Mouse (Mus musculus): ENCODE data around the gene App.

Gene App

DNA sequence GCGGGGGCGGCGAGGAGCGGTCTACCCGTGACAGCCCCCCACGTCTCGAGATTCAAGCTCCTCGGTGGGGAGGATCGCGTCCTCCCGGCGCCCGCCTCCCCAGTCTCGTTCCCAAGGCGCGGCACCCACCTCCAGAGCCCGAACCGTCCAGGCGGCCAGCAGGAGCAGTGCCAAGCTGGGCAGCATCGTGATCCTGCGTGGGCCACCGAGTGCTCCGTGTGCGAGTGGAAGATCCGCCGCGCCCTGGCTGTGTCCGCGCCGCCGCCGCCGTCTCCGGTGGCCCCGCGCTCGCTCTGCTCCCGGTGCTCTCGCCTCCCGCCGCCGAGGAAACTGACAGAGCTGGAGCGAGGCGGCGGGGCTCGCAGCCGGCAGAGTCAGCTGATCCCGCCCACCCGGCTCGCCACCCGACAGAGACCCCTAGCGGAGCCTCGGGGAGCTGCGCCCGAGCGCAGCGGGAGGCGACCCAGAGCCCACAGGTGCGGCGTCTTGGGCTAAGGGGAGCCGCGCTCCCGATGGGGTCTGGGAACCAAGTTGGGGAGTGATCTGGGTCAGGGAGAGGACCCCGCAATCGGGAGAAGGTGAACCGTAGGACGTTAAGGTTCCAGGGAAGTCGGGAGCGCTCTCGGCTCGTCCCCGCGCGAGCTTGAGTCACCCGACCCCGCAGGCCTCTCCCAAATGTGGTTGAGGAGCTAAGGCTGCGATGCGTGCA lies at the start of gene App:
TSS of gene App (minus strand) at position 394 of the 709 bp plus-strand sequence.
- peak; percentile 93 to 95 for DNase-seq (ENCODE audit: low spot score in 2 of 2)

DNA sequence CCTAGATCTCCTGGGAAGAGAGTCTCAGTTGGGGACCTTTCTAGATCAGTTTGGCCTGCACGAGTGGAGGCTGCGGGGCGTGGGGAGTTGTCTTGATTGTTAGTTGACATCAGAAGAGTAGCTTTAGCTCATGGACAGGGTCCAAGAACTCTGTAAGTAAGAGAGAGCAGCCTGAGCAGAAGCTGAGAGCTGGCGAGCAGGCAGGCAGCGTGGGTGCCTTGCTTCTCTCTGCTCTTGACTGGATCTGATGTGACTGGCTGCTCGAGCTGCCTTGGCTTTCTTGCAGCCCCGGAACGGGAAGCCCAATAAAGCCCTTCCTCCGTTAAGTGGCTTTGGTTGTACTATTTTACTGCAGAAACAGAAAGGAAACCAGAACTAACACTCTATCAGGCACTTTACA lies 42.3 kb upstream of the App start:
- peak; percentile 40 to 52 for DNase-seq (ENCODE audit: low spot score in 2 of 2)

DNA sequence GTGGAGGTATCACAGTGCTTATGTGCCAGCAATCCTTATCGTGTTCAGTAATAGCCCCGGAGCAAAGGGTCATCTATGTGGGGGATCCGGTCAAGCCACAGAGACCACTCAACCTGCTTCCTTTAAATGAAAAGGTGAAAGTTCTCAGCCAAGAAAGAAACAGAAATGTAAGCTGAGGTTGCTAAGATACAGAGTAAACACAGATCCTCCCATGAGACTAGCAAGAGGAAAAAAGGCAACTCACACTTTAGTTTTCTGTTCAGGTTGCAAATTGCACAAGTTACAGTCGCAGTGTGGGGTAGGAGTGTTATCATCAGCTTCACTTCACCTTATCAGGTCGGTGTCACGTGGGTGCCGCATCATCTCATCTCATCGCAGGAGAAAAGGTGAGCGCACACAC lies 41.6 kb upstream of the App start:
- DNase-seq (ENCODE audit: low spot score in 2 of 2) = no peak

DNA sequence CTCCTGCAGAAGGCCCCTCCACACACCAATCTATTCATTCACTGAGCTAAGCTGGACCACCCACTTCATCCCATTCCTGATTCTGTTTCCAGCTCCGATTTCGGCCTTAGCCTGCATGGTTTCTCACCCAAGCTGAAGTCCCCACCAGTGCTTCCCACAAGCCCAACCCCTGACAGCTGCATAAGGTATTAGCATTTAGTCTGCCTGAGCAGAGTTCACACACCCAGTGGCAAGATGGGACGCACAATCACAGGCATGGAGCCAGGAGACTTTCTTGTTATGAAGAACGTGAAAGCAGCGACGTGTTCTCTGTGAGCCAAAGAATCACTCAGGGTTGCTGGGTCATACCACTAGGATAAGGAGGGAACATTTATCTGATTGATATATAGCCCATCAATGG lies 22.1 kb upstream of the App start:
- DNase-seq (ENCODE audit: low spot score in 2 of 2) = no peak

DNA sequence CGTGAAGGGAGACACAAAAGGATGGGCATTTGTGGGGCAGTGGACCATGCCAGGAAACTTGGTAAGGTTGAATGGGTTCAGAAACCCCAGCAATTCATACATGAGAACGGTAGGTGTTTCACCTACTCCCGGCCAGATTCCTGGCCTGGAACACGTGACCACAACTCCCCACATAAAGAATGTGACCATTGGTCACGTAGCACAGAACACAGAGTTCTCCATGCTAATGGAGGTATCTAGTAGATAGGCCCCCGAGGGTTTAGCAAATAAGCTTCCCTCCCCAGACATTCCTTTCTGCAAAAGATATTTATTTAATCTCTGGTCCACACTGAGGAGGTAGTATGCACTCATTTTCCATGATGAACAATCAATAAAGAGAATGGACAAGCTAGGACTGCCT lies 21.6 kb upstream of the App start:
- no peak for DNase-seq (ENCODE audit: low spot score in 2 of 2)

DNA sequence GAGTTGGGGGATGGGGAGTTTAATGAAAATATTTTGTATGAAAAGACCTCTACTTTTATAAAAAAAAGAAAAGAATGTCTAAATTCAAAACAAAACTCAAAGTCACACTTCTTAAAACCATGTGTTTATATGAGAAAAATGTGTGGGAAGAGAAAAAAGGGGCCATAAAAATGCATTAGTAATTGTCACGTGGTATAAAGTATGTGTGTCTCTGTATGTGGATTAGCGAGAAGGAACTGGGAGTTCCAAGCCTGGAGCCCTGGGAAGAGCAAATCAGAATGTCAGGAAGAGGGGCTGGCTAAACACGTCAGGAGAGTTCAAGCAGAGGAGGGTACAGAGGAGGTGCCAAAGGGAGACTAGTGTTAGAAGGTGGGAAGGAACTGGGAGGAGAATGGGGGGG lies 7.9 kb upstream of the App start:
- no peak for DNase-seq (ENCODE audit: low spot score in 2 of 2)

DNA sequence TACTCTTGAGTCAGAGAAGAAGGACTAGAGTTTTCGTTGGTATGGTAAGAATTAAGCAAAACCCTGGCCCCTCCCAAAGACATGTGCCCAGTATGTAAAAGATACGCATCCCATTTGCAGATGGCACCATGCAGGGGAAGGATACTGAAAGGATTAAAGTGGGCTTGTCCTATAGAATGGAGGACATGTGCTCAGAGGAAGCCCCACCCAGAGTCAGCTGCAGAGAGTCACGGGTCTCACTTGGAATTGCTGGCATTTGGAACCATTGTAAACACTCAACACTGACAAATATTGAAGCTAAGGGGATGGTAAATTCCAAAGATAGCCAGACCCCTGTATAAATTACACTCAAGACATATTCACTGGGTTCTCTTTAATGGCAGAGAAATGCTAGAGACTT lies 7.1 kb upstream of the App start:
- DNase-seq (ENCODE audit: low spot score in 2 of 2) = no peak

DNA sequence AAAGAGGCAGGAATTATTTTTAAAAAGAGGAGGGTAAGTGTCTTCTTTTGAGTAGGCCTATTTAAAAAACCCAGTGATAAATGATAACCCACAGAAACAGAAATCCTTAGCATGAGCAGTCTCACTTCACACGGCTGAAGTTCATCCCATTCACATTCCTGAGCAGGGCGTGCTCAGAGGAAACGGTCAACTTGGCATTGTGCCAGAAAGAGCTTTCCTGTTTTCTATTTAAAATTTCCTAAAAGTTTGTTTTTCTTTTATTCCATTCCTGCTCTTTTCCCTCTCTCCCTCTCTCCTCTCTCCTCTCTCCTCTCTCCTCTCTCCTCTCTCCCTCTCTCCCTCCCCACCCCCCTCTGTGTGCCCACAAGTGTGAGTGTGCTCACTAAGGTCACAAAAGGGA lies 3.1 kb upstream of the App start:
- DNase-seq (ENCODE audit: low spot score in 2 of 2) = no peak

DNA sequence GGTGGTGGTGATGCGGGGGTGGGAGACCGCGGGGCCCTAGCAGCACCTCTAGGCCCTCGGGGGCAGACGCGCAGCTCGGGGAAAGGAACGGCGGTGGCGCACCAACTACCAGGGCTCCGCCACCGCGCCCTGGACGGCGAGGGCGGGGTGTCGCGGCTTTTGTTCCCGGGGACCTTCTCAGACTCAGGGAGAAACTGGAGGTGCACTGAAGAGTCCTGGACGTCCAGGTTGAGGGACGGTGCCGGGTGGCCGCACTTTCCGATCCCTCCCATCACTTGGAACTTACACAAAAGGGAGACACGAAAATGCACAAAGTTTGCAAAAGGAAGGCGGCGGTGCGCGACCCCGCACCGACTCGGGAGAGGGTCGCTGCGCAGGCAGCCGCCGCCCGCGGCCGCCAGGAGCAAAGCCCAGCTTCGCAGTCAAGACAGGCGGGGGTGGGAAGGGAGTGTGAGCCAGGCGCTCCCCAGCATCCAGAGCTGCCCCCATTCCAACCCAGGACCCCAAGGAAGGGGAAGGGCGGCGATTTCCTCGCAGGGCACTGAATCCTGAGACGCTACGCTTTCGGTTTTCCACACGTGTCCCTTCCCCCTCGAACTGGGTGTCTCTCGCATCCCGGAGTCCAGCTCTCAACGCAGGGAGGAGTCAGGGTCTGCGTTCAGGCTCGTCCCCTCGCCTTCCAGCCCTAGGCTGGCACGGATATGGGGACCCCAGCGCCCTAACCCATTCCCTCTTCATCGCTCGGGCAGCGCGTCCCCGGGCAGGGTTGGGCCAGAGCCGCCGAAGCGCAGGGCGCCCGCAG lies 794 bp downstream of the App start:
- peak; percentile 65 to 67 for DNase-seq (ENCODE audit: low spot score in 2 of 2)

DNA sequence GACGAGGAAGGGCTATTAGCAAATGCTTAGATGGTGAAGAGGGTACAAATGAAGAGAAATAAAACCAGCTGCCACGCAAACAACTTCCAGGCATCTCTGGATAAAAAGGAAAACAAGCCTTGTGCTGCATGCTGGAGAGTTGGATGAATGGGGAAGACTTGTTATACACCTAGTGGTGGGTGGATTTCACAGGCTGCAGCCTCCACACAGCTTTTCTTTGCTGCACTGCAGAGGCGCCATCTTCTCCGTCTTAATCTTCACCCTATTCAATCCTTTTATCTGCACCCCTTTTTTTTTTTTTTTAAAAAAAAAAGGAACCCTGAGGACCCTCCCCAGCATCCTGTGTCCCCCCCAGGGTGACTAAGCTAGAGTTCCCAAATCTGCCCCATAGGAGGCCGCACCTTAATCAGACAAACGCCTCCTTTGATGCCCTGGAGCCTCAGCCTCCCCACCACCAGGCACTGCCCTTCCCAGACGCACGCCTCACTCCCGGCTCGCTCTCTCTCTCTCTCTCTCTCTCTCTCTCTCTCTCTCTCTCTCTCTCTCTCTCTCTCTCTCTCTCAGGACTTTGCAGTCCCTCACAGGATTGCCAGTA lies 1.5 kb downstream of the App start:
- peak; percentile 74 to 79 for DNase-seq (ENCODE audit: low spot score in 2 of 2)

DNA sequence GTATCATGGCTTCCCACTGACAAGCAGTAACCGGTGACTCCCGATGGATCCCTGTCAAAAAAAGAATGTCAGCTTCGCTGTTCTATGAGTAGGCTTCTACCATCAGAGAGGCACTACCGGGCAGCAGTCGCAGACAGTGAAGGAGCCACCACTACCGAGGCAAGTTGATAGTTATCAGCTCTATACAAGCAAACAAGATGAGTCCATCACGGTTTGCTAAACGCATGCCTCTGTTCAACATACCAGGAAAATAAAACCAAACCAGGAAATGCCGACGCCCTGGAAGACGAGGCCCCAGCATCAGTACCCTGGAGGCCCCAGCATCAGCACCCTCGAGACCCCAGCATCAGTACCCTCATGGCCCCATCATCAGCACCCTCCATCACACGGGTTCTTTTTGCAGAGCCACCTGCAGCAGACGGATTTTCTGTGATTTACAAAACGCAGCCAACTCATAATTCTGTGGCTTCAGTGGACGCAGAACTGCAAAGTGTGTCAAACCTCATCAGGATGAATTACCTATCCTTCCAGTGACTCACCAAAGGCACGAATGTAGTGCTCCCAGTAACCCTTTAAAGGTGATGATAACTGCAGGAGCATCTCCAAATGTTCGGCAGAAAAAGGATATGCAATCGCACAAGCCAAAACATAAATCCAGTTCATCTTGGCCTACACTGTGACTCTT lies 2.6 kb downstream of the App start:
- DNase-seq (ENCODE audit: low spot score in 2 of 2) = no peak

DNA sequence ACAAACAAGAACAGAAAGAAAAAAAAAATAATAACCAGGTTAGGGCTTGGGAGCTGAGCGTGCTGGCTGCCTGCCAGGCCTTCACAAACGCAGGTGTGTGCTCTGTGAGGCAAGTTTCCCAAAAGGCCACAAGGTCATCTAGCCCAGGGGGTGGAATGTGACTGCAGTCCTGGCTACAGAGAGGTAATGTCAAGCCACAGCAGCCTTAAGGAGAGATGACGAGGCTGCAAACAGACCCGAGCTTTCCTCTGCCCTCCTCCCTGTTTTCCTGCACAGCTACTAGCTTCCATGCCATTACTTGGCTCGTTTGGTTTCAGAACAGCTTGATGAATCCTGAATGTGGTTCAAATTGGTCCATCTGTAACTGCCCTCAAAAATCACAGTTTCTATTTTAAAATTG lies 4.7 kb downstream of the App start:
- DNase-seq (ENCODE audit: low spot score in 2 of 2) = no peak

DNA sequence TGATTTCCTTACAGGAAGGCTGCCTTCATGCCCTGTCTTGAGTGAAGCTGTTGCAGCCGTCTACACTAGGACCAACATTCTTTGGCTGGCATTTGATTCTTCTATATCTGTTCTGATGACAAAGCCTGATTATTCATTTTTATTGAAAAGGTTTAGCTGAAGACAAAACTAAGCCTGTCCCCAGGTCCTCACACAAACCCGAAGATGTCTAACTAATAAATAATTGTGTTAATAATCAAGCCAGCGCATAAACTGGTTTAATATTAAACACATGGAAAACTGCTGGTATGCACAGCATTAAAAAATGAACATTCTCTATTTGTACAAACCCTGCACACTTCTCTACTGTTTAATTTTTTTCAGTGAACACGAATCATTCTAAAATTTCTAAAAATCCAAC lies 7.4 kb downstream of the App start:
- no peak for DNase-seq (ENCODE audit: low spot score in 2 of 2)

DNA sequence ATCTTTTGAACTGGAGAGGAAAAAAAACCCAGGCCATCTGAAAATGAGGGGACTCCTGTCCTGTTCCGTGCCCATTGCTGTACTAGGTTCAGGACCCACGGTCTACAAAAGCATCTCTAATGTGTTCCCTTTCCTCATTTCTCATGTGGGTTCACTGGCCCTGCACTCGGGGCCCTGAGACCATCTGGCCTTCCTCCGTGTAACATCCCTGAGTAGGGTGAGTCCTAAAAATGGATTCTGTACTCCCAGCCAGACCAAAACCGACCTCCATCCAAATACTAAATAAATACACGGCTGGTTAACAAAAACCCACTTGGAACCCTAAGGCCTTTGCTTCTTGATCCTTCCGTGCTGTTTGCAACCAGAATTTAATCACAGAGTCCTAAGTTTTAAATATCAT lies 7.9 kb downstream of the App start:
- no peak for DNase-seq (ENCODE audit: low spot score in 2 of 2)

DNA sequence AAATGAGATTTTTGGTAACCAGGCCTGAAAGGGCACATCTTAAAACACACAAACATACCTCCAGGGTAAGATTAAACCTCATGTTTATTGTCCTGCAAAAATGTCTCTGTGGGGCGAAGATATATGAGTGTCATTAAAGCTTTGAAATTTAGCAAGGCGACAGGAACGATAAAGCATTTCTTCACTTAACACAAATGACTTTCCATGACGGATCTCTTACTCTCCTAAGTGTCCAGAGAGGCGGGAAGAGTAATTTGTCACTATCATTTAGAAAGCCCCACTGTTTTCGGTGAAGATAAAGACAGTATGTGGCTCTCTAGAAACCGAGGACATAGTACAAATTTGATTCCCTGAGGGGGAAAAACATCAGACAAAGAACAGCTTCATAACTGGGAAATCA lies 8.4 kb downstream of the App start:
- no peak for DNase-seq (ENCODE audit: low spot score in 2 of 2)

DNA sequence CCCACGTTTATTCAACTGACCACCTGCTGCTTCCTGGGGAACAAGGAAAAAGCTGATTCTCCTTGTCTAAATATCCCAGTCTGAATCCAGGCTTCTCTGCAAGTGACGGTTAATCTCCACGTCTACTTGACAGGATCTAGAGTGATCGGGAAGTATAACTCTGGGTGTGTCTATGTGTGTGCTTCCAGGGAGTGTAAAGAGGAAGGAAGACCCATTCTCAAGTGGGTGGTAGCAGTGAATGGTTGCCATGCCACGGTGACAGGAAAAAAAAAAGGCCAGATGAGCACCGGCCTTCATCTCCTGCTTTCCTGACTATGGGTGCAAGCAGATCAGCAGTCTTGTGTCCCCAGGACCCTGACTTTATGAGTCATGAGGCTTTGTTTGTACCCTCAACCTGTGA lies 10.8 kb downstream of the App start:
- DNase-seq (ENCODE audit: low spot score in 2 of 2) = no peak

DNA sequence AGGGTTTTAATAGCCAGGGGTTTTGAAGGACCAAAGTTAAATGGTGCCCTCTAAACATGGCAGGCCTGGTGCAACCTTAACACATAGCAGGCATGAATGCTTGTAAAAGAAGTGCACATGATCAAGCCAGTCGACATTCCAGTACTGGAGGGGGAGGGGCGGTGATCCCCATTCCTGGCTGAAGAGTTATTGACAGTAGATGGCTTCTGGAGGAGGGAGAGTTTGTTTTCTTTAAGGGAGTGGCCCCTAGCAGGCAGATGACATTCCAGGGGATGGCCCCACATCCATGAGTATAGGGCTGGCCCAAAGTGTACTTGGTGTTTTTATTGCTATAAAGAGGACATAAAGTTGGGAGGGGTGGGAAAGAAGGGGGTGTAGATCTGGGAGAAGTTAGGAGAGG lies 13.4 kb downstream of the App start:
- DNase-seq (ENCODE audit: low spot score in 2 of 2) = no peak

DNA sequence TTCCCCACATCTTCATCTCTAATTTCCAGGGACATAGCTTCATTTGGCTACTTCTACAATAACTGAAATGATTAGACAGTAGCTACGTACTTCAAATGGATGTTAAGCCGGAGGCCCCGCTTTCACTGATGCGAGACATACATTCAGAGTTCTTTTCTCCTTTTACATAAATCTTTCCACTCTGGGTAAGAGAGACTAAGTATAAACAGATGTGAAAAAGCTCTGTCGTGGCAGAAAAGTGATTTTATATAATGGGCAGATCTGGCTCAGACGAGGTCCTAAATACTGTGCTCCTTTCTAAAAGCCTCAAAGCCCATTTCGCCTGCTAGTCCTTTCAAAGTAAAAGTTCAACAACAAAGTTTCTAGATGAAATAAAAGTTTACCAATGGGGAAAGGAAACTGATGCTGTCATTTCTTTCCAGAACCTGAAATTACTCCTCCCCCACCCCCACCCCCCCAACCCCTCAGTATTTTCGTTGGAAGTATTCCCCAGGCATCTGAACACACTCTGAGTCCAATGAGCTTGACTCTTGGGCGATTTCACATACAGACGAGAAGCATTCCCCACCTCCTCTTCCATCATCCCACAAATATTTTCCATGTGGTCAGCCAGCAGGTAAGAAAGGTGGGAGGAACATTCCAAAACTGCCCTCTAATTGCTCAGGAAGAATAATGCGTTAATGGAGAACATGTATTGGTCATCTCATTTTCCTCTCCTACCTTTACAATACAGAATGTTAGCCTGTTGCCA lies 15.6 kb downstream of the App start:
- DNase-seq (ENCODE audit: low spot score in 2 of 2) = no peak

DNA sequence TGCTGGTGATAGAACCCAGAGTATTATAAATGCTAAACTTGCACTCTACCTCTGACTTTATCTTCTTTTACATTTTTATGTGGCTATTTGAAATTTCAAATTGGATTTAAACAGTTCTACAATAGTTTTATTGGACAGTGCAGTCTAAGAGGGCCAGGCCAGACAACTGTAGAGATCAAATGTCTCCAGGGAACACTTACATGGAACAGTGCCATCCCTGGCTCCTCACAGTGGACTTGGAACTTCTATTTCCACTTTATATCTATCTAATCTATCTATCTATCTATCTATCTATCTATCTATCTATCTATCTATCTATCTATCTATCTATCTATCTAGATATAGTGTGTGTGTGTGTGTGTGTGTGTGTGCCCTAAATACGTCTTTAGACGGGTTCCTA lies 16.4 kb downstream of the App start:
- DNase-seq (ENCODE audit: low spot score in 2 of 2) = peak in 1 of 2 experiments; percentile 15

DNA sequence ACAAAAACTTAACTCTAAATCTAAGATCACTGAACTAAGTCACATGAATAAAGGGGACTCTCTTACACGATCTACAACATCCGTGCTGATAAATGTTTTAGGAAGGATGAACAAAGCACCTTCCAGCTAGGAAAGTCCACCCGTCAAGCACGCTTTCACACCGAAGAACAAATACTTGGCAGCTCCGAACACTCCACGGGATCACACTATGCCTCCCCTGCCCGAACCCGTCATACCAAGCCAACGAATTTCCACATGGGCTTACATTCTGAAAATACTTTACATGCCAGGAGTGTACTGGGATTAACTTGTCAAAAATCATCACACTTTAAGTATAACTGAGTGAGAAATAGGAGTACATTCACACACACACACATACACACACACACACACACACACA lies 17.7 kb downstream of the App start:
- DNase-seq (ENCODE audit: low spot score in 2 of 2) = no peak

DNA sequence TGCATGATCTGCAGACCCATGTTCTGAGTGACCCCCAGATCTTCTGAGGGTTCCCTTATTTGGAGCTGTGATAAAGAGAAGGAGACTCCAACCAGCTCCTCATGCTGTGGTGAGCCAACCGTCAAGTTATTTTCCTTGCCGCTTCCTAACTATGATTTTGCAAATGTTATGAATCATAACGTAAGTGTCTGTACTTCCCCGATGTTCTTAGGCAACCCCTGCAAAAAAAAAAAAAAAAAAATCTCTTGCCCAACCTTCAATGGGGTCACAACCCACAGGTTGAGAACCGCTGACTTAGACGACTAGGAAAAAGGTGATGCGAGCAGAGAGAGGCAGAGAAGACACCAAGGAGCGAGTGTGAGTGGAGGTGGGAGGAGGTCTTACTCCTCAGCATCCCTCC lies 21.1 kb downstream of the App start:
- no peak for DNase-seq (ENCODE audit: low spot score in 2 of 2)

DNA sequence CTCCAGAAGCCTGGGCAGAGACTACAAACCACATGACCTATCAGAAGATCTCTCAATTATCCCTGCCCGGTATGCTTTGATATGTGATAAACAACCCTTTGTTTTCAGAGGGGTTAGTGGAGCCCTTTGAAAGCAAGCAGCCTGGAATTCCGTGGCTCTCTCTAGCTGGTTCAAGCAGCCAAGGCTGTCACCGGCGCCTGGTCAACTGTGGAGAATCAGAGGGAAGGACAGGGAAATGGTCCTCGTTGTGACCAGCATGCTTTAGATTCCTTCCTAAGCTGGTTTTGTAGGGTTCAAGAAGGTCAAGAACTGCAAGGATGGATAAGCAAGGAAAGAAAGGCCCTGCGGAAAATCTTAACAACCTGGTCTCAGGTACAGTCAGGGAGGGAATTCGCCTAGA lies 21.9 kb downstream of the App start:
- DNase-seq (ENCODE audit: low spot score in 2 of 2) = no peak

All from right cerebral cortex, postnatal 10 days (tissue).